Mouse (Mus musculus) kidney, embryonic 15.5 days (tissue): ENCODE data around the gene Aff3. TPM values are rescaled to one million over a fixed set of nuclear protein-coding genes. Genes with fewer than 3 reads are reported as not detected.

Source experiments
- ATAC-seq: fragments of 200-750 bp; cut with Nextera tagmentation; replicated peaks from 2 replicates; pipeline ENCODE4 v1.8.0; 2017; ENCODE audit warnings: moderate TSS enrichment; ENCODE audit not compliant: low FRiP score
- H3K27ac ChIP-seq: fragments of 300-500 bp; sonication (generic); 2 replicates; pipeline ENCODE4 v1.5.1; 2015; ENCODE audit warnings: mild to moderate bottlenecking, inconsistent platforms
- H3K27me3 ChIP-seq: fragments of 300-500 bp; sonication (generic); 2 replicates; pipeline ENCODE4 v1.6.1; 2015; ENCODE audit warnings: inconsistent platforms
- H3K36me3 ChIP-seq: fragments of 300-500 bp; sonication (generic); 2 replicates; pipeline ENCODE4 v1.6.1; 2015; ENCODE audit warnings: inconsistent platforms
- H3K4me1 ChIP-seq: fragments of 300-500 bp; sonication (generic); 2 replicates; pipeline ENCODE4 v1.6.1; 2015; ENCODE audit warnings: inconsistent platforms
- H3K4me2 ChIP-seq: fragments of 300-500 bp; sonication (generic); 2 replicates; pipeline ENCODE4 v1.6.1; 2015; ENCODE audit warnings: moderate library complexity, mild to moderate bottlenecking, inconsistent platforms
- H3K4me3 ChIP-seq: fragments of 300-500 bp; sonication (generic); replicated peaks from 2 replicates; pipeline ENCODE4 v1.5.1; 2015; ENCODE audit warnings: mild to moderate bottlenecking, inconsistent platforms
- H3K9ac ChIP-seq: fragments of 300-500 bp; sonication (generic); 2 replicates; pipeline ENCODE4 v1.6.1; 2015; ENCODE audit warnings: mild to moderate bottlenecking, inconsistent platforms
- H3K9me3 ChIP-seq: fragments of 300-500 bp; sonication (generic); replicated peaks from 2 replicates; pipeline ENCODE4 v1.6.1; 2016; ENCODE audit warnings: inconsistent platforms
- WGBS: fragments of 180-500 bp; shearing (Covaris S2); methylation state at CpG from one replicate; pipeline ENCODE4 v1.1.7; 2015; ENCODE audit warnings: mixed read lengths; 5-methylcytosine and 5-hydroxymethylcytosine counted together
- polyA plus RNA-seq: library from polyadenylated mRNA; unstranded; fragments of >200 nt; fragmentation: Nextera tagmentation; extraction: Ambion mirVana; gene quantifications from 2 replicates; pipeline ENCODE4 v1.2.1, GENCODE M21; 2015

Aff3 gene
- polyA plus RNA-seq, 1 experiment from 2014 or later: 7.5 TPM

DNA sequence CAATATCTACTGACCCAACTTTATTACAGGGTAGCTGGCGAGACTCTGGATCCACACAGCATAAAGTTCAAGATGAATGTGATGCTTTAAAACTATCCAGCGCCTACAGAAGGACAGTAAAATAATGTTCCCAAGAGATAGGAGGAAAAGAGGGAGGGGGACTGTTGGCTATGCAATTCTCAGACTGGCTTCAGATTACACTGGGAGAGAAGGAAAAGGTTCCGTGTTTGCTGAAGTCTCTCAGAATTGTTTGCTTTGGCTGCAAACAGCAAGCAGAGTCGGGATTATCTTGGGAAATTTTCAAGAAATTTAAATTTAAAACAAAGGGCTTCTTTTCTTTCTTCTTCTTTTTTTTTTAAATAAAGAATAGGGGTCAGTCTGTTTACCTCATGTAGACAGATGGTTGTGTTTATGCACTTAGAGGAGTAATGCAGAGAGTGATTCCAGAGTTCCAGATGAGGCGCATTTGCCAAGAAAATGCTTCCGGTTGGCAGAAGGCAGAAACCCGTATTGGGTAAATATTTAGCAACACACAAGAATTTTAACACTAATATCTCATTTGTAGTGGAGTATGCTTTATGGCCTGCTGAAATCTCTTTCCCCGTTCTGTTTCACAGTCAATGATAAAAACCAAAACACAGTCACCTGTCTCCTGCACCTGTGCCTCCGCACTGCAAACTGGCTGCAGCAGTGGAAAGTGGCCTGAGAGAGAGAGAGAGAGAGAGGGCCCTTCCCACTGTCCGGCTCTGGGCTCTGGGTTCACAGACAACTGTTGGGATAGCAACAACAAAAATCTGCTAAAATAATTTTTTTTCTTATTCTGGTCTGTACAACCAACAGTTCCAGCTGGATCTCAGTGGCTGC is 306.6 kb downstream of the Aff3 start:
- Histone ChIP-seq H3K9ac (no peak overlapping the region), H3K9me3 (no peaks in the 10 kb centered on the region), H3K27ac (peak overlapping the region; percentile 68; the same call in 1 of the 2 replicates), H3K4me1 (peaks cover 25% of the 10 kb centered on the region), H3K36me3 (no peaks in the 10 kb centered on the region), H3K27me3 (no peaks in the 10 kb centered on the region), H3K4me3 (no peak overlapping the region), H3K4me2 (no peak overlapping the region)
- ATAC-seq: no peak
- WGBS: 50% methylated on average over 10 of the region's 10 CpGs

DNA sequence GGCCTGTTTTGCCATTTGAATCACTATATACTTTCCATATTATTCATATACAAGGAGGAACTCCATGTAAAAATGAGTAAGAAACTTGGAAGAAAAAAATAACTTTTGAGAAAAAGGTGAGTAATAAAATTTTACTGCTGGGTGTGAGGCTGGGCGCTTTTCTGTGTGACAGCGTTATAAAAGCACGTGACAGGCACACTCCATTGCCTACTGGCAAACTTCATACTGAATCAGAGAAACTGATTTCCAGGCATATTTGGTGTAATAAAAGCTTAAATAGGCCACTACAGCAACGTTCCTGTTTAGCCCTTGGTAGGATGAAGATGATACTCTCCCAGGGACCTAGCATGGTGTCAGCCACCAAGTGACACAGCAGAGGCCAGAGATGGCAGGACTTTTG is 310.2 kb downstream of the Aff3 start:
- H3K36me3 ChIP-seq: no peaks in the 10 kb centered on the region
- 76% methylated on average over 4 of the region's 4 CpGs for WGBS
- H3K27me3 ChIP-seq: no peaks in the 10 kb centered on the region
- no peak overlapping the region for H3K9ac ChIP-seq
- no peak overlapping the region for H3K4me2 ChIP-seq
- no peak for ATAC-seq
- H3K4me3 ChIP-seq: no peak overlapping the region
- peaks cover 22% of the 10 kb centered on the region for H3K4me1 ChIP-seq
- no peak overlapping the region for H3K27ac ChIP-seq
- no peaks in the 10 kb centered on the region for H3K9me3 ChIP-seq

DNA sequence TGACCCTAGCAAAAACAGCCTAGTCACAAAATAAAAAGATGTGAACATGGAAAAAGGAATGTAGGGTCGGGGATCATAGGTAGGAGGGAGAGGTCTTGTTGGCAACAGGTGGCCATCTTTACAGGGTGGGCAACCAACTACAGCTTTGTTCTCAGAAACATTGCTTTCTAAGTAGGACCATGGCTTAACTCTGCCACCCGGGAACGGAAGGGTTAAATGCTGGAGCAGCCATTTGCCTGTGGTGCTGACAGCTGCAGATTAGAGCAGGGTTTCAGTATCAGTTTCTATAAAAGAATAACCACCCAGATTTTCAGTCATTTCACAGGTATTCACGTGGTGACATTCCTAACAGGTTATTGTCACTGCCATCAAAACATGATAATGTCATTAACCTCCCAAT is 317.4 kb downstream of the Aff3 start:
- 77% methylated on average over 4 of the region's 4 CpGs for WGBS
- Histone ChIP-seq H3K4me3 (no peak overlapping the region), H3K9me3 (no peaks in the 10 kb centered on the region), H3K27me3 (no peaks in the 10 kb centered on the region), H3K27ac (no peak overlapping the region), H3K9ac (no peak overlapping the region), H3K4me1 (no peaks in the 10 kb centered on the region), H3K36me3 (no peaks in the 10 kb centered on the region), H3K4me2 (no peak overlapping the region)
- no peak for ATAC-seq

DNA sequence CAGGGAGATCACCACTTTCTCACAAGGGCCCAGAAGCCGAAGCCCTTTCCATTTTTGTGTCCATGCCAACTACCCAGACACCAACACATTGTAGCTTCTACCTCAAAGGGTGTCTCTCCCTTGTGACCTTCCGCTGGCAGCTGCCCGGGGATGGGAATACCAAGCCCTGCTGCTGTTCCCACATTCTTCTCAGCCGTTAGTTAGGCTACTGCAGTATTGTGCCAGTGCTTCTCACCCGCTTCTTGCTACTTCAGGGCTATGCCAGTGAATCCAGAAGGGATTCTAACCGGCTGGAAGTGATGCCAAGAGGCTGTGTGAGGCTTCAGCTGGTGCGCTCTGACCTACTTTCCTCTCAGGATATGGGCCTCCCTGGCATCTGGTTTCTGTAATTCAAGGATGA is 330.5 kb downstream of the Aff3 start:
- H3K36me3 ChIP-seq: no peaks in the 10 kb centered on the region
- no peak overlapping the region for H3K27ac ChIP-seq
- WGBS: 85% methylated on average over 7 of the region's 7 CpGs
- H3K27me3 ChIP-seq: no peaks in the 10 kb centered on the region
- ATAC-seq: no peak
- H3K9me3 ChIP-seq: no peaks in the 10 kb centered on the region
- no peak overlapping the region for H3K4me2 ChIP-seq
- H3K4me1 ChIP-seq: no peaks in the 10 kb centered on the region
- H3K4me3 ChIP-seq: no peak overlapping the region
- no peak overlapping the region for H3K9ac ChIP-seq

DNA sequence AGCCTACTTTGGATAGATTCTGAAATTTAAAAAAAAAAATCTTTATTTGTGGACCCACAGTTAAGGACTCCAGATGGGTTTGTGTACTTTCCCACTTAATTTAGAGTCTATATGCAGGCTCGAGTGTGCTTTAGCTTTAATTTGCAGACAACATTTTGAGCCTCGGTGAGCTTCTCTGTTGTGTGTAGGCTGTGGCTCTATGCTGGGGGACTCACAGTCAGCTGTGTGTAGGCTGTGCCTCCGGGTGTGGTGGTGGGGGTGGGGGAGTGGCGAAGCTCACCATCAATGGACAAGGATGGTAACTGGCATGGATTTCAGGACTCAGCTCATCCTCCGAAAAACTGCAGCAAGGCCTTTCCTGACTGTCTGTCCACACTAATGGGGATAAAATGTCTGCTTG is 331.8 kb downstream of the Aff3 start:
- H3K4me2 ChIP-seq: no peak overlapping the region
- no peak for ATAC-seq
- no peak overlapping the region for H3K27ac ChIP-seq
- no peaks in the 10 kb centered on the region for H3K9me3 ChIP-seq
- H3K4me3 ChIP-seq: no peak overlapping the region
- H3K36me3 ChIP-seq: no peaks in the 10 kb centered on the region
- no peak overlapping the region for H3K9ac ChIP-seq
- H3K27me3 ChIP-seq: no peaks in the 10 kb centered on the region
- WGBS: 83% methylated on average over 5 of the region's 5 CpGs
- no peaks in the 10 kb centered on the region for H3K4me1 ChIP-seq

DNA sequence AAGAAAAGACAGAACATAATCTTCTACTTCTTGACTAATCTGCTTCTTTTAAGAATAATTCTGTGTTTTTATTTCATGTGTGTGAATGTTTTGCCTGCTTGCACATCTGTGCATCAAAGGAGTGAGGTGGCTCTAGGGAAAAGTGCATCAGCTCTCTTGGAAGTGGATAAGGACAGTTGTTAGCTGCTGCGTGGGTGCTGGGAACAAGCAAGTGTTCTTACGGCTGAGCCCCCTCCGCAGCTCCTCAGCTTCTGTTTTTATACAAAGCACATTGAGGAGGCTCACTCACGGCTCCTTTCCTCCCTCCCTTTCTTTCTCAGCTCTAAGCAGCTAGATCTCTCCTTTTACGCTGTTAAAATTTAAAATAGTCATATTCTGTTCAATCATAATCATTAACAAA is 340.5 kb downstream of the Aff3 start:
- 78% methylated on average over 5 of the region's 5 CpGs for WGBS
- Histone ChIP-seq H3K4me1 (no peaks in the 10 kb centered on the region), H3K9ac (no peak overlapping the region), H3K4me3 (no peak overlapping the region), H3K4me2 (no peak overlapping the region), H3K27me3 (no peaks in the 10 kb centered on the region), H3K36me3 (no peaks in the 10 kb centered on the region), H3K27ac (no peak overlapping the region), H3K9me3 (no peaks in the 10 kb centered on the region)
- no peak for ATAC-seq

DNA sequence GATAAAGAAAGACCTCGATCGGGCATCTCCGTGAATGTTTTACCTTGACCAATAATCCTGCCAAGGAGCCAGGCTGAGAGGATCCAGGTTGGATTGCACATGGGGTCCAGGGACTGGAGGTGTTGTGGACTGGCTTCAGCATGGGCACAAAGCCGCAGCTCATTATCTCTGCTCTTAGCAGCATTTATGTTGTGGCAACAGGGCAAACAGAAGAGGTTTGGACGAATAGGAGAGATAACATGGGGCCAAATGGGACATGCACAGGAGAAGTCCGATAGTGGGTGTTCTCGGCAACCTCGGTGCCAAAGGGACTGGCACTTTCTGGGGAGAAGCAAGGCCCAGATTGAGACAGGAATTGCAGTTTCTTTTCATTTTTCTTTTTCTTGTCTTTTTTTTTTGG is 342.9 kb downstream of the Aff3 start:
- no peak for ATAC-seq
- no peak overlapping the region for H3K9ac ChIP-seq
- H3K36me3 ChIP-seq: no peaks in the 10 kb centered on the region
- no peak overlapping the region for H3K4me3 ChIP-seq
- no peak overlapping the region for H3K4me2 ChIP-seq
- H3K27me3 ChIP-seq: no peaks in the 10 kb centered on the region
- H3K9me3 ChIP-seq: no peaks in the 10 kb centered on the region
- 92% methylated on average over 8 of the region's 8 CpGs for WGBS
- H3K4me1 ChIP-seq: no peaks in the 10 kb centered on the region
- H3K27ac ChIP-seq: no peak overlapping the region

DNA sequence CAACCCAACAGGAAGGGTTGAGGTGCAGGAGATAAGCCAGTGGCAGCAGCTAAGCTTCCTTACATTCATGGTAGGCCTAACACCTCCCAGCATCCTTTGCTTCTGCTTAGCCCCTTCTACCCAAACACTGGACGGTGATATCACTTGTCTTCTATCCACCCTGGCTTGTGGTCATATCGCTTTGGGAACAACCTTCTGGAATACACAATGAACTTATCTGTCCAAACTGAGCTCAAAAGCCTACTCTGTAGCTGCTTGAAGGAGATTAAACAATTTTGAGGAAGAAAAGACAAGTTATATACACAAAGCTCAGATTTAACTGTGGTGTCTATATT is 343.8 kb downstream of the Aff3 start:
- Histone ChIP-seq H3K27ac (no peak overlapping the region), H3K4me1 (no peaks in the 10 kb centered on the region), H3K9ac (no peak overlapping the region), H3K4me2 (no peak overlapping the region), H3K4me3 (no peak overlapping the region), H3K36me3 (no peaks in the 10 kb centered on the region), H3K9me3 (no peaks in the 10 kb centered on the region), H3K27me3 (no peaks in the 10 kb centered on the region)
- 94% methylated on average over 2 of the region's 2 CpGs for WGBS
- ATAC-seq: no peak

DNA sequence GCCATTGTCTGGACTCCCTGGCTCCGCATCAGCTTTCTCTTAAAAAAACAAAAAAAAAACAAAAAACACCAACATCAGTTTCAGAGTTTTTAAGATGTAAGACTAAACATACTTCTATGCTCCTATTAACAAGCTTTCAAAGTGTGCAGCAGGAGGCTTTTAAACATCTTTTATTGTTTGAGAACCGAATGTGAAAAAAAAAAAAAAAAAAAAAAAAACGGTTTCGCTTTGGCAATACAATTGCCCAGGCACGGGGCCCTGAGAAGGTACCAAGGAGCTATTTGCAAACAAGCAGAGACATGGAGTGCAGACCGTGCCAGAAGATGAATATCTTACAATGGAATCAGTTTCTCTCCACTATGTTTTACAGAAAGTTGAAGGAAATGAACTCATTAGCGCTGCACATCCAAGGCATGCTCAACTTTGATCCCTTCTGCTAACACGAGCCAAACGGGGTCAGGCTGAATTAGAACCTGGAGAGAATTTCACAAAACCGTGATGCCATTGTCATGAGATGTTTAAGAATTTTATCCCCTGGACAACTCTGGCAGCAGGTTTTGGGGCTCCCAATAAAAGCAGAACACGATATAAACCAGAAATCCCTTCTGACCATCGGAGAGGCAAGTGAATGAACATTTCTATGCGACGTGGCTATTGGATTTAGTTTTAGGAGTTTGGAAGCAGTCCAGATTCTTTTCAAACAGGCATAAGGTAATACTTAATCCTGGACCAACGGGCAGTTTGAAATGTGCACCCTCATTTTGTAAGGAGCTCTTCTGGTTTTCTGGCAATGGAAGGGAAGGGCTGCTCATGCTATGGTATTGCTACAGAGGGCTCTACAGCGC is 344.4 kb downstream of the Aff3 start:
- WGBS: 77% methylated on average over 16 of the region's 16 CpGs
- Histone ChIP-seq H3K4me3 (no peak overlapping the region), H3K36me3 (no peaks in the 10 kb centered on the region), H3K27ac (no peak overlapping the region), H3K27me3 (no peaks in the 10 kb centered on the region), H3K4me1 (no peaks in the 10 kb centered on the region), H3K9me3 (no peaks in the 10 kb centered on the region), H3K9ac (no peak overlapping the region), H3K4me2 (no peak overlapping the region)
- ATAC-seq: no peak

DNA sequence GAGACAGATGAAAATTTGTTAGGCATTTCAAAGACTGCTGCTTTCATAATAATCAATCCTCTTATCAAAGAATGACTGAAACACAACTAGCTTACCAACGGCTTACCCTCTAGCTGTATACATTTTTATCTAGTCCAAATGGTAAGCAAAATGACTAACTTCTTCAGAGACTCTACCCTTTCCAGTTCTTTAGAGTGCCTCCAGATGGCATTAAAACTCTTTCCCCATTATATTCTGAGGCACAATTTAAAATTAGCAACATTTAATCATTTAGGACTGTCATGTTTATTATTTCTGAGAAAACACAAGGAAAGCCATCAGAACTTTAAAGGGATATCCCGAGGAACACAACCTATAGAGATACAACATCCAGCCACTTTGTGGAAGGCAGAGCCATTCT is 346.1 kb downstream of the Aff3 start:
- no peak overlapping the region for H3K4me2 ChIP-seq
- H3K4me1 ChIP-seq: no peaks in the 10 kb centered on the region
- no peak overlapping the region for H3K4me3 ChIP-seq
- no peaks in the 10 kb centered on the region for H3K36me3 ChIP-seq
- no peak overlapping the region for H3K9ac ChIP-seq
- no peak overlapping the region for H3K27ac ChIP-seq
- 75% methylated on average over 2 of the region's 2 CpGs for WGBS
- no peak for ATAC-seq
- no peaks in the 10 kb centered on the region for H3K27me3 ChIP-seq
- H3K9me3 ChIP-seq: no peaks in the 10 kb centered on the region

DNA sequence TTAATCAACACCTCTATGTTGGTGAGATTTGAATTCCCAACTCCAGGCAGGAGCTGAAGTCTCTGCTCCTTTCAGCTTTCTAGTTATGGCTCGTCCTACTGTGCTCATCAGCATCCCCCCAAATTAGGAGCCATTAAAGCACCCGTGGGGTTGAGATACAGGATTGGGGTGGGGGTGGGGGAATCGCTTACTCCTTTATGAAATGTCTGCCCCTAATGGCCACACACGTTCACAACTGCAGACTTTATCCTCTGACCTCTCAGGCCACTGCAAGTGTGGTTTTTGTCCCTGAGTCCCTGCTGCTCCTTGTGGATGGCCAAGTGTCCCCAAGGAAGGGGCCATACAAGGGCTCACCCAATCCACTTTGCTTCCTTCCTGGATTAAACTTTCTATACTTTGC is 348.8 kb downstream of the Aff3 start:
- no peak overlapping the region for H3K4me2 ChIP-seq
- no peaks in the 10 kb centered on the region for H3K27me3 ChIP-seq
- no peak for ATAC-seq
- no peaks in the 10 kb centered on the region for H3K36me3 ChIP-seq
- no peak overlapping the region for H3K4me3 ChIP-seq
- H3K27ac ChIP-seq: no peak overlapping the region
- WGBS: 82% methylated on average over 4 of the region's 4 CpGs
- no peaks in the 10 kb centered on the region for H3K9me3 ChIP-seq
- H3K4me1 ChIP-seq: no peaks in the 10 kb centered on the region
- H3K9ac ChIP-seq: no peak overlapping the region

DNA sequence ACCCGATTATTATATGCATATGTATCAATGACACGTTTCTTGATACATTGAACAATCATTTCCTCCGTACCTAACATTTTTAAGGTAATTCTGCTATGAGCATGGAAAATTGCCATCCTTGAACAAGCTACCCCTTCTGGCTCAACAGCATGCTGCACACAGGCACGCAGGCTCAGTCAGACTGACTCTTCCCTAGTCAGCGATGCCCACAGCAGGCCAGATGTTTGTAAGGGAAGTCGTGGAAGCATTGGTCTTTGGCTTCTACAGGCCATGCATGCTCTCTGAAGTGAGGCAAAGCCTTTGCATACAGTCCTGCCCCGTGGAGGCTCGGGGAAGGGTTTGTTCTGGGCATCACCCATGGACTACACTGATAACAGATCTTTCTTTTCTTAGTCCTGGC is 354.3 kb downstream of the Aff3 start:
- Histone ChIP-seq H3K27ac (no peak overlapping the region), H3K4me1 (peaks cover 11% of the 10 kb centered on the region), H3K4me2 (no peak overlapping the region), H3K27me3 (no peaks in the 10 kb centered on the region), H3K4me3 (no peak overlapping the region), H3K9ac (no peak overlapping the region), H3K36me3 (no peaks in the 10 kb centered on the region), H3K9me3 (no peaks in the 10 kb centered on the region)
- ATAC-seq: no peak
- WGBS: 88% methylated on average over 8 of the region's 8 CpGs
